Mouse (Mus musculus): Measurements from ENCODE around the gene Rfxank.

The Rfxank gene

DNA sequence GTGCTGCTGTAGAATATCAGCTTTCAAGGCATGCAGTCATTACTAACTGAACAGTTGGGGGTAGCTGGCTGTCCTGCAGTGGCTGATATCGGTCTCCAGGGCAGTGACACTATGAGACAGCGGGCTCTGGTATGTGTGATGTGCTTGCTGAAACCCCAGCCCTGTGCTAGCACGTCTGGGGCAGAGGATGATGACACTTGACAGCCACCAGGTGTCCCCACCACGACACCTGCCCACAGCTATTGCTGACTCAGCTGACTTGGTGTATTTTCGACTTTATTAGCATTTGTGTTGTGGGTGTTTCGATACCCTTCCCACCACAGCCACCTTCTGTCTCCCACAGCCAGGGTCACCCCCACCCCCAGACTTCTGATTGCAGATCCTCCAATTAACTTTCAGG is 34.4 kb downstream of the Rfxank start:
- DNase-seq: peak; percentile 61

- DNase-seq: no peak
These were observed 38.7 kb downstream of the Rfxank start for GRCm38 (mm10) chr8:70100241-70100640.

DNA sequence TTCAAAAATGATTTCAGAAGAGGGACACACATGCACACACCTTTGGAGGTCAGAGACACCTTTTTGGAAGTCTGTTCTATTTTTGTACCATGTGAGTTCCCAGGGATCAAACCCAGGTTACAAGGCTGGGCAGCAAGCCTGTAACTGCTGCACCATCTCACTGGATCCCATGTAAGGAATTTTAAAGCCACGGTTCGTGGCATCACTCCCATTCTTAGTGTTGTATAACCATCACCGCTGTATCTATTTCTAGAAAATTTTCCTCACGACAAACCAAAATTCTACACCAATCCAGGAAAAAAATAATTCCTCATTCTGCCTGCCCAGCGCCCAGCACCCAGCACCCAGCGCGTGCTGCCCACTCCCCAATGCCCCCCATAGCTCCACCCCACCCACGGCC is 39.7 kb downstream of the Rfxank start:
- no peak for DNase-seq

GRCm38 (mm10) chr8:70092786-70093185 is 46.2 kb downstream of the Rfxank start:
- no peak for DNase-seq

DNA sequence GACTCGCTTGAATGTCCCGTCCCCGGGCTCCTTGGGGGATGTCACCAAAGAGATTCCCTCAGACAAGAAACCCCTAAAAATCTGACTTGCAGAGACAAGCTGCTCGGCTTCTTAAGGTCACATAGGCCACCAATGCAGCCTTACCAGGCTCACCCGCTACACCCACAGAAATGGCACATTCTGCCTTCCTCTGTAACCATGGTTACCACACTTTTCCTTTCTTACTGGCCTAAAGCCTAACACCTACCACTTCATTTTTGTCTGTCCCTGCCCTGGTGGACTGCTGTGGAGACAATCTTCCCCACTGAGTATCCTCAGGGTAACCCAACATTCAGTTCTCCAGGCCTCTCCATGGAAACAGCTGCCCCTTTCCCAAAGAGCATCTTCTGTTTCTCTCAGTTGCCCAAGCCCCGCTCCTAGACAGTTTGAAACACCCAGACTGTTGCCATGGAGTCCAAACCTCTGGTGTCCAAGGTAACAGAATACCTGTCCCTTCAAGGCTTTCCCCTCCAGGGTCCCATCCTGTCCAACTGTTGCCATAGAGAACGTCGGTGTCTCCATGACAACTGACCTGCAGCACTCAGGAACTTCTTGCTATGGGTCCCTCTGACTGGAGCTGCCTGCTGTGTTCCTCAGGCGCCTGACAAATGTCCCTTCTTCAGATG is 49.5 kb downstream of the Rfxank start:
- peak; percentile 21 for DNase-seq

DNA sequence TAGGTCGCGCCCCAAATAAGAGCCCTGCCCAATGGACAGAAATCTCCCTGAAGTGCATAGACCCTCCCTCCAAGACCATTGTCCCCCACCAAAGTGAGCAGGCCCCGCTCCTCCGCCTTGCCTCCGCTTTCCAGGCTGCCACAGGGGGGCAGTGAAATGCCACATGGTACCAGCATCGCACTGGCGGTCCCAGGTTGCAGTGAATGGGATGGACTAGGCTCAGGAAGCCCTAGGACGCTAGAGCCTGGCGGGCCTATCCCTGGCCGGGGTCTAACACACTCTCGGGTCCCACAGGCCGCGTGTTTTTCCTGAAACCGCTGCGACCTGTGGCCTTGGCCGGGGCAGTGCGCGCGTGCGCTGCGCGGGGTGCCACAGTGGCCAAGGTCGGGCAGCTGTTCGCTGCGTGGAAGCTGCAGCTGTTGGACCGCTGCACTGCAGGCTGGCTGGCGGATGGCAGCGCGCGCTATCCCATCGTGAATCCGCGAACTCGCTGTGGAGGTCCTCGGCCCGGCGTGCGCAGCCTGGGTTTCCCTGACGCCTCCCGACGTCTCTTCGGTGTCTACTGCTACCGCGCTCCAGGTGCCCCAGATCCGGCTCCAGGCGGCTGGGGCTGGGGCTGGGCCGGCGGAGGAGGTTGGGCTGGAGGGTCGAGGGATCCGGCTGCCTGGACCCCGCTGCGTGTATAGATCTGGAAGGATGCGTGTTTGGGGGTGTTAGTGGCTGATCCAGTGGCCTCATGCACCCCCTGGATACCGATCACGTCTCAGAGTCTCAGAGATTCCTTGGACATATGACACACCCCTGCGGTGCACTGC is 50.9 kb downstream of the Rfxank start:
- peak; percentile 71 for DNase-seq

DNA sequence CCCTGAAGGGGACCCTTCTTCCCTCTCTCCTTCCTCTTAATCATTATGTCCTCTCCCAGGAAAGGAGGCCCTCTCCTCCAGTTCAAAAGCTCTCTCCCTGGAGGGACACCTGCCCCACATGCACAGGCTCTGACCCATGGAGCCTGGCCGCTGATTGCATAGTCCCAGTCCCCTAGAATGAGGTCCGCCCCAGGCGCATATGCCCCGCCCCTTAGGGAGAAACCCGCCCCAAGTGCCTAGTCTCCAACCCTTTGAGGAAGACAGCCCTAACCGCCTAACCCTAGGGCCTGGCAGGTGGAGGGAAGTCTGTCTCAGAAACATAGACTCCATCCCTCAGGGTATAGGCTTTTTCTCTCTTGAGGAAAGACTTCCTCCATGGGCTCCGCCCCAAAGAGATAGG is 51.7 kb downstream of the Rfxank start:
- DNase-seq: no peak

GRCm38 (mm10) chr8:70086151-70086550 is 52.8 kb downstream of the Rfxank start:
- no peak for DNase-seq

GRCm38 (mm10) chr8:70084191-70085065 is 54.5 kb downstream of the Rfxank start:
- DNase-seq: peak; percentile 67

DNA sequence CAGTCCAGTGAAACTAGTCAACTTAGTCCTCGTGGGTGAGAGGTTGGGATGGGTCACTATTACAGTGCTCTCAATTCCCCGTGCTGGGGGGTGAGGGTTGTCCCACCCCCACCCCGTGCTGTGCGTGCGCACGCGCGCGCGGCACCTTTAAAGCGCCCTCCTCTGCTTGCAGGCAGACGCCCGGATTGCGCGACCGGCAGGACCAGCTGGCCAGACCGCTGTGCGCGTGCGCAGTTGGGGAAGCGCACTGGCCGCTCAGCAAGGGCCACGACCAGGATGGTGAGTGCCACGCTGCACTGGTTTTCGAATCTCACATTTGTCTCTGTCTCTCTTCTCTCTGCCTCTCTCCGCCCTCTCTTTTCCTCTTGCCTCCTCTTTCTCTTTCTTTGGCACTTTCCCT is 55.7 kb downstream of the Rfxank start, which contains the start of gene Hapln4:
Gene Hapln4 (plus strand): TSS at position 173 of the 400 bp plus-strand sequence.
- DNase-seq: peak; percentile 78

DNA sequence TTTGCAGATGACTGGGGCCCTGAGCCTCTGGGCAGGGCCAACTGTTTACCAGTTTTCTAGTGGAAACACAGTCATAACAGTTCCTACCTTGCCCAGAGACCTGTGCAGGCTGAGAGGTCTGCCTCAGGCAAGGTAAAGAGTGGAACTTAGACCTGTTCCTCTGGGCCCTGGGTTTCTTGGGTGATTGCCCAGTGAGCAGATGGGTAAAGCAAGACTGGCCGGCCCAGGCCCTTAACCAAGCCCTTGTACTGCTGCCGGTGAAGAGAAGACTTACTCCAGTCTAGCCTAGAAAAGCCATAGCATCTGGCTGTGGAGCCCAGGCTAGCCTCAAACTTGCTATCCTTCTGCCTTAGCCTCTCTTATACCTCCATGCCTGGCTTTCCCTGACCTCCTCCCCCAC is 57.0 kb downstream of the Rfxank start:
- DNase-seq: no peak

All from retina, postnatal 1 day (tissue).